Mouse (Mus musculus): ENCODE measurements at regions not wholly inside any gene's neighbourhood (a gene's known extent, or its start where the extent isn't known, plus 50 kb on each side); places are given as distances from the start of the nearest gene placed in this dataset.

DNA sequence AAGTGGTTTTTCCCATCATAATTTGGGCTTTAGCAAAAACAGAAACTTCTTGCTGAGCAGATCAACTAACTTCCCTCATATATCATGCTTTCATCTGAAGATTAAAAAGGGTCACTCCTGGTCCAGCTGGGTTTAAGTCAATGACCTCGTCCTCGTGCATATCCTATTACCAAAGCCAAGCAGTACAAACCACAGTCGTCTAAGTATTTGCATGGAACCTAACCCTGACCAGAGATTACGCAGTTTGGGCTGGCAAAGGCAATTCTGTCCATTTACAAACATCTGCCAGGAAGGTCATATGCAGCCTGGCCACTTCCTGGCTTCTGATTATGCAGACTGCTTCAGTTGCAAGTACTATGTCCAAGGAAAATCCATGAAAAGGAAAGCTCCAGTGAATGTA is 270.8 kb downstream of the Flrt2 start:
- Histone ChIP-seq H3K9ac (ENCODE audit: insufficient read depth, low read depth, low read length, poor library complexity, severe bottlenecking) (no peak overlapping the region), H3K27ac (ENCODE audit: insufficient read depth, low read depth, low read length, poor library complexity, severe bottlenecking) (no peak overlapping the region), H3K36me3 (ENCODE audit: control insufficient read depth, insufficient read depth, low read length, poor library complexity, severe bottlenecking) (no peaks in the 10 kb centered on the region), H3K4me3 (ENCODE audit: insufficient read depth in 1 of 2, low read depth in 1 of 2, low read length in 2 of 2, poor library complexity in 1 of 2, severe bottlenecking in 1 of 2) (no peak overlapping the region), H3K4me1 (ENCODE audit: control insufficient read depth in 2 of 2, insufficient read depth in 2 of 2, low read length in 2 of 2, poor library complexity in 1 of 2) (no peaks in the 10 kb centered on the region), H3K9me3 (ENCODE audit: control insufficient read depth, insufficient read depth, low read depth, low read length) (no peaks in the 10 kb centered on the region)
- TF ChIP-seq MAFK (IDR thresholded peaks at IDR 0.05; ENCODE audit: insufficient read depth, low read depth, low read length), result no peak
- TF ChIP-seq ZNF384 (IDR thresholded peaks at IDR 0.05; ENCODE audit: low read depth, low read length), result no peak
- TF ChIP-seq ZC3H11A (IDR thresholded peaks at IDR 0.05; ENCODE audit: borderline replicate concordance, low read depth, low read length), result no peak
- no peak for TF ChIP-seq CHD2 (IDR thresholded peaks at IDR 0.05; ENCODE audit: low read depth, low read length)
- DNase-seq (ENCODE audit: low read depth, low spot score), result no peak
- in situ Hi-C loops (cut with MboI; ENCODE audit: low sequenced_read_pairs in 2 of 2, unreplicated experiment in 2 of 2), result no loop called here

DNA sequence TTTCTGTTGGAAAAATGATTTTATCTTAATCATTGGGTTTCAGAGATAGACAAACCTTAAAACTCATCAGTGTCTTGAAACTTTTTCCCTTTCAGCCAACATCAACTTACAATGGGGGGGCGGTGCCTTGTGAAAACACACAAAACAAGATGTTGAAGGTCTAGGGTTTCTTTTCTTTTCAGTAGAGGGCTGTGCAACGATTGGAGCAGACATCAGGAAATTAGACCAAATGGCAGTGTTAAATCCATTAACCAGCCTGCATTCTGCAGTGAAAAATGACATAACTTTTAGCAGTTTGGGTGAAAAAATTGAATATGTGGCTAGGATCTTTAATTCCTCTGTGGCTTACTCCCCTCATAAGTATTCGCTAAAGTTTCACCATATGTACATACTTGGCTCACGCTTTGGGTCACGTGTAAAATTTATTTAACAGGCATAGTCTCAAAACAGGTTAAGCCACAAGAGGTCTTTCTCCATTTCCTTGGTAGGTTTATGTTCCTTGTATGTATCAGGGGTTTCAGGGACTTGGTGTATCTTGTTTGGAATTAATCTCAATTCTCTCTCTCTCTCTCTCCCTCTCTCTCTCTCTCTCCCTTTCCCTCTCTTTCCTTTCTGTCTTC is 296.8 kb downstream of the Flrt2 start:
- no peak for TF ChIP-seq MAFK (IDR thresholded peaks at IDR 0.05; ENCODE audit: insufficient read depth, low read depth, low read length)
- H3K9me3 ChIP-seq (ENCODE audit: control insufficient read depth, insufficient read depth, low read depth, low read length), result no peaks in the 10 kb centered on the region
- no peak overlapping the region for H3K4me3 ChIP-seq (ENCODE audit: insufficient read depth in 1 of 2, low read depth in 1 of 2, low read length in 2 of 2, poor library complexity in 1 of 2, severe bottlenecking in 1 of 2)
- in situ Hi-C loops (cut with MboI; ENCODE audit: low sequenced_read_pairs in 2 of 2, unreplicated experiment in 2 of 2), result no loop called here
- DNase-seq (ENCODE audit: low read depth, low spot score), result no peak
- no peaks in the 10 kb centered on the region for H3K36me3 ChIP-seq (ENCODE audit: control insufficient read depth, insufficient read depth, low read length, poor library complexity, severe bottlenecking)
- no peaks in the 10 kb centered on the region for H3K4me1 ChIP-seq (ENCODE audit: control insufficient read depth in 2 of 2, insufficient read depth in 2 of 2, low read length in 2 of 2, poor library complexity in 1 of 2)
- H3K27ac ChIP-seq (ENCODE audit: insufficient read depth, low read depth, low read length, poor library complexity, severe bottlenecking), result no peak overlapping the region
- no peak overlapping the region for H3K9ac ChIP-seq (ENCODE audit: insufficient read depth, low read depth, low read length, poor library complexity, severe bottlenecking)

DNA sequence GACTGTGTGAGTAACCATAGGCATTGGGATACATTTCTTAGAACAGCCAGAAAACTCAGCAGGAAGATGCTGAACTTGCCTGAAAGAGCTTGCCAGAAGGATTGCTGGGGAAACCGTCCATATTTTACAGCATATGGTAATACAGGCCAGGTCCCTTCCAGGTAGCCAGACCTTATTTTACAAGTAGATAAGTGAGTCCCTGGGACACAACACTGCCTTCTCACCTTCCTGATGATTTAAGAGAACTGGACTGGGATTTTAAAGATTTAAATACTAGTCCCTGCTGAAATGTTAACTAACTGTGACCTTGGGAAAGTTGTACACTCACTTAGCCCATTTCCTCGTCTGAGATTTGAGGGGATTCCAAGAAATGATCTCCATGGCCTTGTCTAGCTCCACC is 302.9 kb downstream of the Flrt2 start:
- no peaks in the 10 kb centered on the region for H3K36me3 ChIP-seq (ENCODE audit: control insufficient read depth, insufficient read depth, low read length, poor library complexity, severe bottlenecking)
- H3K4me3 ChIP-seq (ENCODE audit: insufficient read depth in 1 of 2, low read depth in 1 of 2, low read length in 2 of 2, poor library complexity in 1 of 2, severe bottlenecking in 1 of 2), result no peak overlapping the region
- H3K9me3 ChIP-seq (ENCODE audit: control insufficient read depth, insufficient read depth, low read depth, low read length), result no peaks in the 10 kb centered on the region
- H3K9ac ChIP-seq (ENCODE audit: insufficient read depth, low read depth, low read length, poor library complexity, severe bottlenecking), result no peak overlapping the region
- in situ Hi-C loops (cut with MboI; ENCODE audit: low sequenced_read_pairs in 2 of 2, unreplicated experiment in 2 of 2), result no loop called here
- no peak for DNase-seq (ENCODE audit: low read depth, low spot score)
- TF ChIP-seq MAFK (IDR thresholded peaks at IDR 0.05; ENCODE audit: insufficient read depth, low read depth, low read length) (no peak), CHD2 (IDR thresholded peaks at IDR 0.05; ENCODE audit: low read depth, low read length) (no peak), ZC3H11A (IDR thresholded peaks at IDR 0.05; ENCODE audit: borderline replicate concordance, low read depth, low read length) (no peak), HCFC1 (IDR thresholded peaks at IDR 0.05; ENCODE audit: borderline replicate concordance, insufficient read depth, low read length) (no peak)
- H3K27ac ChIP-seq (ENCODE audit: insufficient read depth, low read depth, low read length, poor library complexity, severe bottlenecking), result no peak overlapping the region
- H3K4me1 ChIP-seq (ENCODE audit: control insufficient read depth in 2 of 2, insufficient read depth in 2 of 2, low read length in 2 of 2, poor library complexity in 1 of 2), result no peaks in the 10 kb centered on the region

DNA sequence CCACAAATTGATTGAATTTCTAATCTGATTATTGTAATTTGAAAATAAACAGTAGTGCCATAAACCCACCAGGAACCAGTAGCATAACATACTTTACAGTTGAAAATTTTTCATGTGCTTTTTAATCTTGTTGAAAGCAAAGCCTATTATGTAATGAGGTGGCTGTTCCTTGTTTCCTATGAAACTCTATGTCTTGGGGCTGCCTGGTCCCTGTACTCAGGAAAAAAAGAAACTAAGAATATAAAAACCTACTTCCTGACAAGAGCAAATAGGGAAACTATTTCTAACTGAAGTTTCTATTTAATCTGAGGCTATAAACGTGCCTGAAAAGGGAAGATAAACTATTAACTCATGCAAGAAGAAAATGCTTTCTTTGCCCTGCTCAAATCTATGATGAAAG is 338.2 kb downstream of the Flrt2 start:
- Histone ChIP-seq H3K27ac (ENCODE audit: insufficient read depth, low read depth, low read length, poor library complexity, severe bottlenecking) (no peak overlapping the region), H3K9ac (ENCODE audit: insufficient read depth, low read depth, low read length, poor library complexity, severe bottlenecking) (no peak overlapping the region), H3K4me3 (ENCODE audit: insufficient read depth in 1 of 2, low read depth in 1 of 2, low read length in 2 of 2, poor library complexity in 1 of 2, severe bottlenecking in 1 of 2) (no peak overlapping the region), H3K36me3 (ENCODE audit: control insufficient read depth, insufficient read depth, low read length, poor library complexity, severe bottlenecking) (no peaks in the 10 kb centered on the region), H3K9me3 (ENCODE audit: control insufficient read depth, insufficient read depth, low read depth, low read length) (no peaks in the 10 kb centered on the region), H3K4me1 (ENCODE audit: control insufficient read depth in 2 of 2, insufficient read depth in 2 of 2, low read length in 2 of 2, poor library complexity in 1 of 2) (no peaks in the 10 kb centered on the region)
- in situ Hi-C loops (cut with MboI; ENCODE audit: low sequenced_read_pairs in 2 of 2, unreplicated experiment in 2 of 2), result no loop called here
- no peak for DNase-seq (ENCODE audit: low read depth, low spot score)
- TF ChIP-seq MAFK (IDR thresholded peaks at IDR 0.05; ENCODE audit: insufficient read depth, low read depth, low read length), result no peak
- TF ChIP-seq ZNF384 (IDR thresholded peaks at IDR 0.05; ENCODE audit: low read depth, low read length), result no peak
- TF ChIP-seq ZC3H11A (IDR thresholded peaks at IDR 0.05; ENCODE audit: borderline replicate concordance, low read depth, low read length), result no peak
- TF ChIP-seq CHD2 (IDR thresholded peaks at IDR 0.05; ENCODE audit: low read depth, low read length), result no peak
- no peak for TF ChIP-seq HCFC1 (IDR thresholded peaks at IDR 0.05; ENCODE audit: borderline replicate concordance, insufficient read depth, low read length)

DNA sequence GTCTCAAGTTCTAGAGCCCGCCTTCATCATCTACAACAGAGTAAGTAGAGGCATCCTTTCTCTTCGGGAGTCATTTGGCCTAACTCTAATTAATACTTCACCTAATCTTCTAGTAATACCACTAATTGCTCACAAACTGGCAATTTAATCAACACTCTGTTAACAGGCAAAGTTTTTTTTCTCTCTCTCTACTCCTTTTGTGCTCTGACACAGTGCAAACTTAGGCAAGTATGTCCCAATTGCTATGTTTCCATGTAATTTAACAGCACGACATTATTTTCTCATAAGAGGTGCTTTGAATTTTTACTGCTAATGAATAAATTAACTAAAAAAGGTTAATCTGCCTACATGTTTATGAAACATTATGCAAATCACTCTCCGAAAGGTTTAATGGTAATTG is 383.3 kb downstream of the Flrt2 start:
- Histone ChIP-seq H3K36me3 (ENCODE audit: control insufficient read depth, insufficient read depth, low read length, poor library complexity, severe bottlenecking) (no peaks in the 10 kb centered on the region), H3K4me1 (ENCODE audit: control insufficient read depth in 2 of 2, insufficient read depth in 2 of 2, low read length in 2 of 2, poor library complexity in 1 of 2) (no peaks in the 10 kb centered on the region), H3K9me3 (ENCODE audit: control insufficient read depth, insufficient read depth, low read depth, low read length) (no peaks in the 10 kb centered on the region), H3K27ac (ENCODE audit: insufficient read depth, low read depth, low read length, poor library complexity, severe bottlenecking) (no peak overlapping the region), H3K4me3 (ENCODE audit: insufficient read depth in 1 of 2, low read depth in 1 of 2, low read length in 2 of 2, poor library complexity in 1 of 2, severe bottlenecking in 1 of 2) (no peak overlapping the region), H3K9ac (ENCODE audit: insufficient read depth, low read depth, low read length, poor library complexity, severe bottlenecking) (no peak overlapping the region)
- no peak for DNase-seq (ENCODE audit: low read depth, low spot score)
- TF ChIP-seq ZC3H11A (IDR thresholded peaks at IDR 0.05; ENCODE audit: borderline replicate concordance, low read depth, low read length) (no peak), ZNF384 (IDR thresholded peaks at IDR 0.05; ENCODE audit: low read depth, low read length) (no peak), HCFC1 (IDR thresholded peaks at IDR 0.05; ENCODE audit: borderline replicate concordance, insufficient read depth, low read length) (no peak), CHD2 (IDR thresholded peaks at IDR 0.05; ENCODE audit: low read depth, low read length) (no peak), MAFK (IDR thresholded peaks at IDR 0.05; ENCODE audit: insufficient read depth, low read depth, low read length) (no peak)
- in situ Hi-C loops (cut with MboI; ENCODE audit: low sequenced_read_pairs in 2 of 2, unreplicated experiment in 2 of 2), result no loop called here
